7 mouse cellular contexts compared by ENCODE assay signal in the genomic region with DNA sequence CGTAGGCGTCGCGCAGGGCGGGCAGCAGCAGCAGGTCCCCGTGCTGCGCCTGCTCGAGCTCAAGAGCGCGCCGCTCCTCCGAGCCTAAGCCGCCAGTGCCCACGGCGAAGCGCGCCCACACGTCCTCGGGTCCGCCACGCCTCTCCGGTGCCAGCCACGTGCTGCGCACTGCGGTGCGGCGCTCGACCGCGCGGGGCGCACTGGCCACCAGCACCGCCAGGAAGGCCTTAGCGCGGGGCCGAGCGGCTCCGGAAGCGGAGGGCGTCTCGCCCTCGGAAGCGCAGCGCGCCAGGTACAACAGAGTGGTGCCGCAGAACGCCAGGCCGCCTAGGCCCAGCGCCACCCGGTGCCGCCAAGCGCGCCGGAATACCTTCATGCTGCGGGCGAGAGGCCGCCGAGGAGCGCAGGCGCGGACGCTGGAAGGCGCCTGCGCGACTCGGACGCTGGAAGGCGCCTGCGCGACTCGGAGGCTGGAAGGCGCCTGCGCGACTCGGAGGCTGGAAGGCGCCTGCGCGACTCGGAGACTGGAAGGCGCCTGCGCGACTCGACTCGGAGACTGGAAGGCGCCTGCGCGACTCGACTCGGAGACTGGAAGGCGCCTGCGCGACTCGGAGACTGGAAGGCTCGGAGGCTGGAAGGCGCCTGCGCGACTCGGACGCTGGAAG. TPM values are rescaled to one million over a fixed set of nuclear protein-coding genes. Genes with fewer than 3 reads are reported as not detected.
DNase-seq lines count a peak whose midpoint lies in the region; ATAC-seq and TF ChIP-seq lines count a peak whose summit lies in the region.

A gene (minus strand): TSS at position 409 of the 665 bp plus-strand sequence.
A gene (plus strand): TSS at position 632 of the 665 bp plus-strand sequence.

- TF ChIP-seq CTCF in kidney, adult 2 months (conservative IDR thresholded peaks at IDR 0.05; ENCODE audit: insufficient read depth, insufficient read length, low read depth, low read length), result peak; percentile 71
- peak; percentile 67 for TF ChIP-seq CTCF in small intestine, adult 2 months (IDR thresholded peaks at IDR 0.05; ENCODE audit: extremely low read depth, insufficient read length, insufficient replicate concordance, low read depth, low read length)

- H3K9me3 ChIP-seq in limb, embryonic 11.5 days (ENCODE audit: control insufficient read depth, low read length), result no peaks in the 10 kb centered on the region
- no peaks in the 10 kb centered on the region for H3K9me3 ChIP-seq in midbrain, embryonic 13.5 days

- peak within 1 kb of the TSS; percentile 90 for H3K4me3 ChIP-seq in kidney, adult 2 months (ENCODE audit: insufficient read depth, low read depth, low read length)
- peak within 1 kb of the TSS; percentile 93 for H3K4me3 ChIP-seq in limb, embryonic 11.5 days (ENCODE audit: low read depth, low read length)
- peak within 1 kb of the TSS; percentile 89 for H3K4me3 ChIP-seq in midbrain, embryonic 13.5 days (replicated peaks)
- peak within 1 kb of the TSS; percentile 98 for H3K4me3 ChIP-seq in small intestine, adult 2 months (ENCODE audit: low read depth, low read length)

- intact Hi-C loops in gastrocnemius, postnatal 36 days (cut with DNase I), result loop anchor here (5.0 kb wide), 2 partner anchors 35 to 40 kb away; no protein-coding TSS in a partner anchor

- WGBS in kidney, adult 2 months, result under 1% methylated on average over 99 of the region's 99 CpGs
- under 1% methylated on average over 94 of the region's 99 CpGs for WGBS in limb, embryonic 11.5 days
- WGBS in midbrain, embryonic 13.5 days, result under 1% methylated on average over 98 of the region's 99 CpGs
- under 1% methylated on average over 99 of the region's 99 CpGs for WGBS in small intestine, adult 2 months

- peak within 1 kb of the TSS; percentile 93 for H3K4me2 ChIP-seq in limb, embryonic 11.5 days (ENCODE audit: low read depth, severe bottlenecking)
- H3K4me2 ChIP-seq in midbrain, embryonic 13.5 days (replicated peaks), result peak within 1 kb of the TSS; percentile 98

- ATAC-seq in limb, embryonic 11.5 days (ENCODE audit: insufficient number of reproducible peaks, low FRiP score, low TSS enrichment, low read depth), result peak; percentile 72
- peak; percentile 89 for ATAC-seq in midbrain, embryonic 13.5 days

- H3K4me1 ChIP-seq in kidney, adult 2 months (ENCODE audit: control insufficient read depth, insufficient read depth, low read length), result peaks cover 9% of the 10 kb centered on the region; the same call in 1 of the 2 replicates
- peaks cover 13% of the 10 kb centered on the region; the same call in 1 of the 2 replicates for H3K4me1 ChIP-seq in limb, embryonic 11.5 days (ENCODE audit: control insufficient read depth, insufficient read depth, low read length)
- peaks cover 37% of the 10 kb centered on the region for H3K4me1 ChIP-seq in midbrain, embryonic 13.5 days (replicated peaks)
- peaks cover 10% of the 10 kb centered on the region for H3K4me1 ChIP-seq in small intestine, adult 2 months (ENCODE audit: control insufficient read depth, insufficient read depth, insufficient read length, low read length)

- no peak for TF ChIP-seq POLR2A in kidney, adult 2 months (IDR thresholded peaks at IDR 0.05; ENCODE audit: low read depth, low read length)
- peak; percentile 45 for TF ChIP-seq POLR2A in small intestine, adult 2 months (IDR thresholded peaks at IDR 0.05; ENCODE audit: low read depth, low read length)

- no peaks in the 10 kb centered on the region for H3K27me3 ChIP-seq in kidney, adult 2 months (replicated peaks; ENCODE audit: control insufficient read depth, insufficient read depth, low read length)
- H3K27me3 ChIP-seq in limb, embryonic 11.5 days (ENCODE audit: control insufficient read depth, insufficient read depth, low read length), result no peaks in the 10 kb centered on the region
- no peaks in the 10 kb centered on the region for H3K27me3 ChIP-seq in midbrain, embryonic 13.5 days
- no peaks in the 10 kb centered on the region for H3K27me3 ChIP-seq in small intestine, adult 2 months (ENCODE audit: control insufficient read depth, insufficient read depth, low read length)

- no peaks in the 10 kb centered on the region for H3K36me3 ChIP-seq in kidney, adult 2 months (ENCODE audit: control insufficient read depth, insufficient read depth, low read length)
- H3K36me3 ChIP-seq in limb, embryonic 11.5 days (ENCODE audit: control insufficient read depth, insufficient read depth, low read length), result peaks cover under 1% of the 10 kb centered on the region; the same call in 1 of the 2 replicates
- H3K36me3 ChIP-seq in midbrain, embryonic 13.5 days, result peaks cover 21% of the 10 kb centered on the region
- H3K36me3 ChIP-seq in small intestine, adult 2 months (ENCODE audit: control insufficient read depth, insufficient read depth, low read length), result peaks cover 10% of the 10 kb centered on the region

- H3K27ac ChIP-seq in kidney, adult 2 months (ENCODE audit: insufficient read depth, low read depth, low read length), result peak within 1 kb of the TSS; percentile 100
- peak within 1 kb of the TSS; percentile 89 for H3K27ac ChIP-seq in limb, embryonic 11.5 days (replicated peaks; ENCODE audit: low read depth, low read length)
- H3K27ac ChIP-seq in midbrain, embryonic 13.5 days, result peak within 1 kb of the TSS; percentile 94
- peak within 1 kb of the TSS; percentile 97 for H3K27ac ChIP-seq in small intestine, adult 2 months (ENCODE audit: insufficient read depth, low read depth, low read length)

- H3K9ac ChIP-seq in limb, embryonic 11.5 days (ENCODE audit: low read length), result peak within 1 kb of the TSS; percentile 90
- peak within 1 kb of the TSS; percentile 85 for H3K9ac ChIP-seq in midbrain, embryonic 13.5 days (replicated peaks)

- DNase-seq in adrenal gland, adult (ENCODE audit: inconsistent age in 2 of 2, low spot score in 1 of 2), result peak; percentile 91 to 96
- peak; percentile 87 for DNase-seq in embryo, embryonic 10 days (ENCODE audit: low spot score)
- DNase-seq in gastrocnemius, postnatal 36 days, result peak; percentile 87 to 88
- no peak for DNase-seq in kidney, adult 2 months
- DNase-seq in limb, embryonic 11.5 days (ENCODE audit: low spot score), result peak; percentile 84

RNA-seq across cellular contexts. Expression of the first gene that starts in this region (rescaled TPM):
- 1 to 10 TPM; 1.1 to 1.5 TPM for total RNA-seq in gastrocnemius, postnatal 36 days (2021)
- polyA plus RNA-seq in kidney, adult 2 months (2012; rRNA removed), result 4.5 and 5.0 TPM in 2 replicates
- 15.4 and 16.4 TPM in 2 replicates for polyA plus RNA-seq in limb, embryonic 11.5 days (2014; fragmentation: Nextera tagmentation; extraction: Ambion mirVana)
- 25.0 and 26.9 TPM in 2 replicates for polyA plus RNA-seq in midbrain, embryonic 13.5 days (2015; fragmentation: Nextera tagmentation; extraction: Ambion mirVana)
- polyA plus RNA-seq in small intestine, adult 2 months (2012; rRNA removed), result 5.5 and 7.4 TPM in 2 replicates

RNA-seq across cellular contexts. Expression of the second gene that starts in this region (rescaled TPM):
- 10 to 100 TPM; 63.1 to 68.4 TPM for total RNA-seq in gastrocnemius, postnatal 36 days (2021)
- polyA plus RNA-seq in kidney, adult 2 months (2012; rRNA removed), result 55.1 and 60.4 TPM in 2 replicates
- 131 and 142 TPM in 2 replicates for polyA plus RNA-seq in limb, embryonic 11.5 days (2014; fragmentation: Nextera tagmentation; extraction: Ambion mirVana)
- polyA plus RNA-seq in midbrain, embryonic 13.5 days (2015; fragmentation: Nextera tagmentation; extraction: Ambion mirVana), result 125 and 128 TPM in 2 replicates
- polyA plus RNA-seq in small intestine, adult 2 months (2012; rRNA removed), result 44.0 and 80.5 TPM in 2 replicates
